12 mouse cellular contexts compared by ENCODE assay signal in the genomic region with DNA sequence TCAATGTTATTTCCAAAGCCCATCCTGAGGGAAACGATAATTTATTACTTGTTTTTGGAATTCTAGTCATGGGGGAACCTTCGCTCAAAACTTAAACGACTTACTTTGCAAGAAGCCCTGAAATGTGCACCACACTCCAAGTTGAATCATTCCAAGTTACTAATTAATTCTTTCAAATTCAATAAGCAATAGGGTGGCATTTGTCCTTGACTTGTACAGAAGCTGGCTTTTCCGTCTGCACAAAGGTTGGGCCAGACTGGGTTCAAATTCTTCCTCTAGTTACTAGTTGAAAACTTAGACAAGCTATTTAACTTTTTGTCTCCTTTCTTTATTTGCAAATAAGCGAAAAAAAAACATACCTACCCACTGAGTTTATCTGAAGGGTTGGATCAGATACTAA. TPM values are rescaled to one million over a fixed set of nuclear protein-coding genes. Genes with fewer than 3 reads are reported as not detected.
DNase-seq lines count a peak whose midpoint lies in the region; ATAC-seq and TF ChIP-seq lines count a peak whose summit lies in the region.
"Had no signal": no experiment of that assay in that cellular context is flagged by ENCODE, and none has a peak within 500 bp of the region (broad histone marks: within the 10 kb centered on the region; RNA-seq: fewer than 3 reads in every experiment).

No protein-coding gene starts in this region.

- H3K4me3 ChIP-seq in heart, embryonic 14.5 days (ENCODE audit: control insufficient read depth in 1 of 2, insufficient read depth in 1 of 2, low read depth in 1 of 2, low read length in 2 of 2): no peak overlapping the region
- H3K4me3 ChIP-seq in kidney, embryonic 16.5 days (ENCODE audit: low read length): no peak overlapping the region
- H3K4me3 ChIP-seq in embryonic facial prominence, embryonic 13.5 days: no peak overlapping the region
- H3K4me3 ChIP-seq in midbrain, embryonic 14.5 days (replicated peaks; ENCODE audit: low read depth, low read length): peak overlapping the region; percentile 81; the same call in 1 of the 2 replicates
- H3K4me3 ChIP-seq in thymus, adult 2 months (ENCODE audit: control insufficient read depth, insufficient read depth, low read length): no peak overlapping the region

- H3K27me3 ChIP-seq in heart, embryonic 14.5 days (ENCODE audit: control insufficient read depth, insufficient read depth, low read length): no peaks in the 10 kb centered on the region
- H3K27me3 ChIP-seq in kidney, embryonic 16.5 days (ENCODE audit: insufficient read depth, low read length): no peaks in the 10 kb centered on the region
- no peaks in the 10 kb centered on the region for H3K27me3 ChIP-seq in embryonic facial prominence, embryonic 13.5 days
- no peaks in the 10 kb centered on the region for H3K27me3 ChIP-seq in midbrain, embryonic 14.5 days (ENCODE audit: control insufficient read depth, insufficient read depth, low read length)
- H3K27me3 ChIP-seq in thymus, adult 2 months (ENCODE audit: control insufficient read depth, insufficient read depth, low read length): peaks cover 11% of the 10 kb centered on the region; the same call in 1 of the 2 replicates

- no peak overlapping the region for H3K9ac ChIP-seq in heart, embryonic 14.5 days (ENCODE audit: low read length)
- no peak overlapping the region for H3K9ac ChIP-seq in kidney, embryonic 16.5 days (replicated peaks; ENCODE audit: low read length)
- no peak overlapping the region for H3K9ac ChIP-seq in embryonic facial prominence, embryonic 13.5 days
- no peak overlapping the region for H3K9ac ChIP-seq in midbrain, embryonic 14.5 days (replicated peaks; ENCODE audit: low read length)
- H3K9ac ChIP-seq: liver, embryonic 15.5 days had no signal

- no peaks in the 10 kb centered on the region for H3K9me3 ChIP-seq in heart, embryonic 14.5 days (ENCODE audit: control insufficient read depth, low read length)
- no peaks in the 10 kb centered on the region for H3K9me3 ChIP-seq in kidney, embryonic 16.5 days (ENCODE audit: low read length)
- H3K9me3 ChIP-seq in embryonic facial prominence, embryonic 13.5 days: no peaks in the 10 kb centered on the region
- H3K9me3 ChIP-seq in midbrain, embryonic 14.5 days (ENCODE audit: control insufficient read depth, low read length): no peaks in the 10 kb centered on the region
- H3K9me3 ChIP-seq: liver, embryonic 15.5 days had no signal

- no peak for TF ChIP-seq POLR2A in thymus, adult 2 months (IDR thresholded peaks at IDR 0.05; ENCODE audit: control insufficient read depth, extremely low read depth, insufficient read depth, low read length, poor library complexity)

- 93% methylated on average over 5 of the region's 5 CpGs for WGBS in heart, embryonic 14.5 days
- 69% methylated on average over 5 of the region's 5 CpGs for whole genome bisulfite sequencing in kidney, embryonic 16.5 days
- WGBS in embryonic facial prominence, embryonic 13.5 days: 84% methylated on average over 5 of the region's 5 CpGs
- WGBS in midbrain, embryonic 14.5 days: 93% methylated on average over 5 of the region's 5 CpGs
- 92% methylated on average over 5 of the region's 5 CpGs for WGBS in thymus, adult 2 months

- no peak for TF ChIP-seq CTCF in thymus, adult 2 months (IDR thresholded peaks at IDR 0.05; ENCODE audit: borderline replicate concordance, control insufficient read depth, extremely low read depth, insufficient read depth, low read length, poor library complexity)

- no peak for ATAC-seq in heart, embryonic 14.5 days (ENCODE audit: insufficient number of reproducible peaks, insufficient read depth, low FRiP score, low read depth)
- no peak for ATAC-seq in kidney, embryonic 16.5 days (ENCODE audit: low FRiP score, low TSS enrichment)
- no peak for ATAC-seq in embryonic facial prominence, embryonic 13.5 days (ENCODE audit: insufficient number of reproducible peaks, insufficient read depth, low FRiP score, low TSS enrichment, low read depth)
- ATAC-seq in midbrain, embryonic 14.5 days (ENCODE audit: low FRiP score, low TSS enrichment): no peak

- H3K4me1 ChIP-seq in heart, embryonic 14.5 days (ENCODE audit: control insufficient read depth in 2 of 2, insufficient read depth in 2 of 2, low read length in 2 of 2): no peaks in the 10 kb centered on the region; a peak in 1 of 4 replicates
- H3K4me1 ChIP-seq in kidney, embryonic 16.5 days (ENCODE audit: insufficient read depth, low read length): no peaks in the 10 kb centered on the region
- peaks cover 18% of the 10 kb centered on the region for H3K4me1 ChIP-seq in embryonic facial prominence, embryonic 13.5 days
- peaks cover 12% of the 10 kb centered on the region for H3K4me1 ChIP-seq in midbrain, embryonic 14.5 days (ENCODE audit: control insufficient read depth, insufficient read depth, low read length)
- peaks cover 8% of the 10 kb centered on the region for H3K4me1 ChIP-seq in thymus, adult 2 months (replicated peaks; ENCODE audit: control insufficient read depth, insufficient read depth, low read length)
- H3K4me1 ChIP-seq: liver, embryonic 15.5 days had no signal

- intact Hi-C loops in heart, postnatal 10 days (cut with DNase I): loop anchor here (5.0 kb wide), 1 partner anchor 79 kb away; no protein-coding TSS in a partner anchor

- no peak overlapping the region for H3K27ac ChIP-seq in heart, embryonic 14.5 days (replicated peaks in 1 of 2; ENCODE audit: control insufficient read depth in 1 of 2, insufficient read depth in 1 of 2, low read depth in 2 of 2, low read length in 2 of 2)
- H3K27ac ChIP-seq in kidney, embryonic 16.5 days (ENCODE audit: low read length): no peak overlapping the region
- H3K27ac ChIP-seq in embryonic facial prominence, embryonic 13.5 days: no peak overlapping the region
- H3K27ac ChIP-seq in midbrain, embryonic 14.5 days (replicated peaks; ENCODE audit: low read depth, low read length): no peak overlapping the region
- H3K27ac ChIP-seq in thymus, adult 2 months (ENCODE audit: control insufficient read depth, insufficient read depth, low read length): no peak overlapping the region
- H3K27ac ChIP-seq: macrophage had no signal

- no peak for DNase-seq in heart, postnatal 10 days
- peak; percentile 65 for DNase-seq in kidney, adult 9 months
- DNase-seq in midbrain, embryonic 14.5 days: no peak
- DNase-seq in thymus, adult 2 months: no peak
- no peak for DNase-seq in spleen, adult 18-20 months
- DNase-seq: right cerebral cortex, postnatal 25 days had no signal

- peak overlapping the region; percentile 89; the same call in 1 of the 2 replicates for H3K4me2 ChIP-seq in heart, embryonic 14.5 days (ENCODE audit: low read length)
- H3K4me2 ChIP-seq in kidney, embryonic 16.5 days (replicated peaks; ENCODE audit: low read depth, low read length): no peak overlapping the region
- peak overlapping the region; percentile 78 for H3K4me2 ChIP-seq in embryonic facial prominence, embryonic 13.5 days
- peak overlapping the region; percentile 78; the same call in 1 of the 2 replicates for H3K4me2 ChIP-seq in midbrain, embryonic 14.5 days (ENCODE audit: low read length)

- no peaks in the 10 kb centered on the region for H3K36me3 ChIP-seq in heart, embryonic 14.5 days (ENCODE audit: control insufficient read depth, insufficient read depth, low read length)
- no peaks in the 10 kb centered on the region for H3K36me3 ChIP-seq in kidney, embryonic 16.5 days (ENCODE audit: insufficient read depth, low read length)
- H3K36me3 ChIP-seq in embryonic facial prominence, embryonic 13.5 days: no peaks in the 10 kb centered on the region
- H3K36me3 ChIP-seq in midbrain, embryonic 14.5 days (ENCODE audit: control insufficient read depth, insufficient read depth, low read length): no peaks in the 10 kb centered on the region
- no peaks in the 10 kb centered on the region for H3K36me3 ChIP-seq in thymus, adult 2 months (ENCODE audit: control insufficient read depth, insufficient read depth, low read length)
- H3K36me3 ChIP-seq: liver, embryonic 15.5 days had no signal

RNA-seq across cellular contexts. Expression of a gene that starts 0.6 kb away (rescaled TPM):
- polyA plus RNA-seq in heart, embryonic 14.5 days (2014; fragmentation: Nextera tagmentation; extraction: Ambion mirVana): 61.6 and 70.0 TPM in 2 replicates
- 10 to 100 TPM; 21.3 to 25.2 TPM for total RNA-seq in heart, postnatal 10 days (2021)
- 61.2 and 61.4 TPM in 2 replicates for polyA plus RNA-seq in kidney, embryonic 16.5 days (2015; fragmentation: Nextera tagmentation; extraction: Ambion mirVana)
- polyA plus RNA-seq in embryonic facial prominence, embryonic 13.5 days (2015; fragmentation: Nextera tagmentation; extraction: Ambion mirVana): 143 and 156 TPM in 2 replicates
- 69.2 and 69.8 TPM in 2 replicates for polyA plus RNA-seq in midbrain, embryonic 14.5 days (2014; fragmentation: Nextera tagmentation; extraction: Ambion mirVana)
- 6.1 and 6.8 TPM in 2 replicates for polyA plus RNA-seq in thymus, adult 2 months (2012; rRNA removed)
- polyA plus RNA-seq: erythroblast, embryonic 14.5 days; macrophage had no signal
